Mouse (Mus musculus) layer of hippocampus, postnatal 14 days (tissue): Measurements from ENCODE around the gene Retn. TPM values are rescaled to one million over a fixed set of nuclear protein-coding genes. Genes with fewer than 3 reads are reported as not detected.

ENCODE experiments used
- DNase-seq, 2 experiments: peaks; one replicate each; pipeline ENCODE4 v3.0.0; 2021 to 2022; ENCODE audit warnings: low spot score in 2 of 2, mixed read lengths in 1 of 2
- total RNA-seq, 2 experiments: library from RNA; stranded (reverse); gene quantifications; 2 replicates each; pipeline ENCODE4 v1.2.3; 2021

Retn gene
- total RNA-seq, 2 experiments from 2014 or later: 0.39 to 0.45 TPM

- DNase-seq: no peak
Measured at GRCm38 (mm10) chr8:3656725-3657381, 1.3 kb downstream of the Retn start.

GRCm38 (mm10) chr8:3660889-3661288, 5.3 kb downstream of the Retn start:
- no peak for DNase-seq

- DNase-seq: no peak
Measured at GRCm38 (mm10) chr8:3664405-3664804, 8.8 kb downstream of the Retn start.

GRCm38 (mm10) chr8:3665507-3665906, 9.9 kb downstream of the Retn start, which contains the start of gene Mcemp1:
Gene Mcemp1, plus strand, starts transcription at chr8:3665754.
- DNase-seq: no peak

GRCm38 (mm10) chr8:3670388-3670787, 14.8 kb downstream of the Retn start:
- no peak for DNase-seq

- DNase-seq: peak; percentile 87 to 88
Measured at GRCm38 (mm10) chr8:3671980-3672491, 16.5 kb downstream of the Retn start, which contains the start of gene Fcor. Gene Fcor, minus strand, starts transcription at chr8:3672362.

GRCm38 (mm10) chr8:3674671-3675070, 19.1 kb downstream of the Retn start:
- DNase-seq: no peak

GRCm38 (mm10) chr8:3676131-3676992, 20.8 kb downstream of the Retn start, which contains the start of gene Trappc5:
Gene Trappc5, plus strand, starts transcription at chr8:3676299.
- peak; percentile 96 to 97 for DNase-seq

GRCm38 (mm10) chr8:3676993-3677579, 21.5 kb downstream of the Retn start:
- no peak for DNase-seq

GRCm38 (mm10) chr8:3678831-3679230, 23.3 kb downstream of the Retn start:
- no peak for DNase-seq

- DNase-seq: no peak
Measured at GRCm38 (mm10) chr8:3679236-3679635, 23.7 kb downstream of the Retn start.

GRCm38 (mm10) chr8:3679656-3680055, 24.1 kb downstream of the Retn start:
- no peak for DNase-seq

- no peak for DNase-seq
Measured at GRCm38 (mm10) chr8:3682435-3682834, 26.9 kb downstream of the Retn start.

- no peak for DNase-seq
Measured at GRCm38 (mm10) chr8:3683408-3684176, 28.0 kb downstream of the Retn start.

- DNase-seq: no peak
Measured at GRCm38 (mm10) chr8:3684530-3684929, 29.0 kb downstream of the Retn start.

- DNase-seq: no peak
Measured at GRCm38 (mm10) chr8:3685422-3685821, 29.9 kb downstream of the Retn start.

- DNase-seq: no peak
Measured at GRCm38 (mm10) chr8:3687537-3687936, 32.0 kb downstream of the Retn start.

GRCm38 (mm10) chr8:3690774-3691173, 35.2 kb downstream of the Retn start:
- DNase-seq: no peak

GRCm38 (mm10) chr8:3694121-3694520, 38.6 kb downstream of the Retn start, which contains the start of gene Fcer2a:
Gene Fcer2a, minus strand, starts transcription at chr8:3694175.
- no peak for DNase-seq

- no peak for DNase-seq
Measured at GRCm38 (mm10) chr8:3701491-3701890, 45.9 kb downstream of the Retn start.

GRCm38 (mm10) chr8:3705711-3706110, 50.1 kb downstream of the Retn start:
- DNase-seq: no peak
